7 mouse cellular contexts compared by ENCODE assay signal in genomic region chr11:3931511-3932211, GRCm38 (mm10). TPM values are rescaled to one million over a fixed set of nuclear protein-coding genes. Genes with fewer than 3 reads are reported as not detected.
DNase-seq lines count a peak whose midpoint lies in the region; ATAC-seq lines count a peak whose summit lies in the region.

TSS of gene Tcn2 (minus strand) at chr11:3932159.

- H3K36me3 ChIP-seq in limb, embryonic 11.5 days (ENCODE audit: control insufficient read depth, insufficient read depth, low read length), result no peaks in the 10 kb centered on the region
- 0 out of 2 replicates have a peak, but pooled peaks cover 3% of the 10 kb centered on the region for H3K36me3 ChIP-seq in midbrain, embryonic 13.5 days

- no peaks in the 10 kb centered on the region for H3K27me3 ChIP-seq in limb, embryonic 11.5 days (ENCODE audit: control insufficient read depth, insufficient read depth, low read length)
- H3K27me3 ChIP-seq in midbrain, embryonic 13.5 days, result no peaks in the 10 kb centered on the region

- peak within 1 kb of the TSS; percentile 49 for H3K4me3 ChIP-seq in limb, embryonic 11.5 days (ENCODE audit: low read depth, low read length)
- H3K4me3 ChIP-seq in midbrain, embryonic 13.5 days (replicated peaks), result peak within 1 kb of the TSS; percentile 48

- H3K4me2 ChIP-seq in limb, embryonic 11.5 days (ENCODE audit: low read depth, severe bottlenecking), result peak within 1 kb of the TSS; percentile 66
- peak within 1 kb of the TSS; percentile 76 for H3K4me2 ChIP-seq in midbrain, embryonic 13.5 days (replicated peaks)

- WGBS in limb, embryonic 11.5 days, result under 1% methylated on average over 24 of the region's 26 CpGs
- 0% methylated on average over 17 of the region's 26 CpGs for WGBS in midbrain, embryonic 13.5 days

- DNase-seq in adrenal gland, adult 18-20 months (ENCODE audit: low spot score in 2 of 2), result peak; percentile 80 to 81
- peak; percentile 81 for DNase-seq in embryo, embryonic 9.5 days (ENCODE audit: extremely low spot score)
- DNase-seq in heart, adult 11 months, result peak; percentile 99
- peak; percentile 95 for DNase-seq in kidney, adult 18-20 months
- DNase-seq in limb, embryonic 11.5 days (ENCODE audit: low spot score), result peak; percentile 87
- peak; percentile 42 for DNase-seq in spleen, adult 12 weeks (ENCODE audit: low spot score)

- peaks cover 4% of the 10 kb centered on the region for H3K4me1 ChIP-seq in limb, embryonic 11.5 days (ENCODE audit: control insufficient read depth, insufficient read depth, low read length)
- peaks cover 13% of the 10 kb centered on the region for H3K4me1 ChIP-seq in midbrain, embryonic 13.5 days (replicated peaks)

- H3K9ac ChIP-seq in limb, embryonic 11.5 days (ENCODE audit: low read length), result peak within 1 kb of the TSS; percentile 50
- H3K9ac ChIP-seq in midbrain, embryonic 13.5 days (replicated peaks), result peak within 1 kb of the TSS; percentile 66

- H3K27ac ChIP-seq in limb, embryonic 11.5 days (replicated peaks; ENCODE audit: low read depth, low read length), result no peak within 1 kb of the TSS
- H3K27ac ChIP-seq in midbrain, embryonic 13.5 days, result no peak within 1 kb of the TSS

- ATAC-seq in limb, embryonic 11.5 days (ENCODE audit: insufficient number of reproducible peaks, low FRiP score, low TSS enrichment, low read depth), result peak; percentile 81
- peak; percentile 83 for ATAC-seq in midbrain, embryonic 13.5 days

- no peaks in the 10 kb centered on the region for H3K9me3 ChIP-seq in limb, embryonic 11.5 days (ENCODE audit: control insufficient read depth, low read length)
- no peaks in the 10 kb centered on the region for H3K9me3 ChIP-seq in midbrain, embryonic 13.5 days

RNA-seq across cellular contexts. Expression of gene Tcn2, which starts in this region (rescaled TPM):
- total RNA-seq in adrenal gland, adult 18-20 months (2021), result 100 to 1,000 TPM; 113 to 133 TPM
- 24.2 and 28.9 TPM in 2 replicates for polyA plus RNA-seq in limb, embryonic 11.5 days (2014; fragmentation: Nextera tagmentation; extraction: Ambion mirVana)
- polyA plus RNA-seq in midbrain, embryonic 13.5 days (2015; fragmentation: Nextera tagmentation; extraction: Ambion mirVana), result 16.6 and 20.3 TPM in 2 replicates

Comparison
In these comparisons a context has a peak if more than half of its experiments do, and no peak if none do; other contexts are left out.
1. DNase-seq: peak in every context shown above with its lines; median percentile 99 in heart, adult 11 months; 95 in kidney, adult 18-20 months; 87 in limb, embryonic 11.5 days; 81 in embryo, embryonic 9.5 days; 80 in adrenal gland, adult 18-20 months; 42 in spleen, adult 12 weeks.